Mouse (Mus musculus) spleen, adult 2 months (tissue): ENCODE data around the gene Lrig2. TPM values are rescaled to one million over a fixed set of nuclear protein-coding genes. Genes with fewer than 3 reads are reported as not detected.

Source experiments
- DNase-seq, 2 experiments: peaks; one replicate each; pipeline versions ENCODE4 v3.0.0 to v3.0.0-alpha.2; 2012 to 2021; ENCODE audit warnings: low spot score in 2 of 2, low read depth in 1 of 2
- H3K27ac ChIP-seq: fragments of 200-500 bp; 2 replicates; pipeline ENCODE4 v1.5.1; 2012; ENCODE audit warnings: low read length, inconsistent platforms; ENCODE audit not compliant: insufficient read depth
- H3K27me3 ChIP-seq: fragments of 200-500 bp; 2 replicates; pipeline ENCODE4 v1.6.1; 2012; ENCODE audit warnings: mild to moderate bottlenecking, moderate library complexity, low read length, inconsistent platforms; ENCODE audit not compliant: control insufficient read depth, insufficient read depth
- H3K36me3 ChIP-seq: fragments of 200-500 bp; 2 replicates; pipeline ENCODE4 v1.6.1; 2012; ENCODE audit warnings: mild to moderate bottlenecking, low read length, inconsistent platforms; ENCODE audit not compliant: control insufficient read depth, insufficient read depth
- H3K4me1 ChIP-seq: fragments of 200-500 bp; 2 replicates; pipeline ENCODE4 v1.6.1; 2011; ENCODE audit warnings: inconsistent platforms; ENCODE audit not compliant: control insufficient read depth, insufficient read depth, insufficient read length
- H3K4me3 ChIP-seq: fragments of 200-500 bp; 2 replicates; pipeline ENCODE4 v1.5.1; 2011; ENCODE audit warnings: mild to moderate bottlenecking, inconsistent platforms; ENCODE audit not compliant: insufficient read depth, insufficient read length; ENCODE audit errors: extremely low read depth
- CTCF ChIP-seq: fragments of 200-500 bp; IDR thresholded peaks from 2 replicates; pipeline ENCODE4 v1.5.1; 2011; ENCODE audit warnings: mild to moderate bottlenecking, inconsistent platforms; ENCODE audit not compliant: insufficient read depth, insufficient read length, insufficient replicate concordance; ENCODE audit errors: extremely low read depth
- POLR2A ChIP-seq: fragments of 200-500 bp; IDR thresholded peaks from 2 replicates; pipeline ENCODE4 v1.6.1; 2011; ENCODE audit warnings: low read depth, low read length, inconsistent platforms
- WGBS: fragments of 180-500 bp; shearing (Covaris S2); methylation state at CpG from one replicate; pipeline ENCODE4 v1.1.7; 2018; 5-methylcytosine and 5-hydroxymethylcytosine counted together
- polyA plus RNA-seq: library from polyadenylated mRNA; depleted of rRNA; stranded (reverse); fragments of >200 nt; gene quantifications from 2 replicates; pipeline ENCODE4 v1.2.3, GENCODE M21; 2012

Lrig2 gene
- polyA plus RNA-seq, 1 experiment, result 6.0 TPM

DNA sequence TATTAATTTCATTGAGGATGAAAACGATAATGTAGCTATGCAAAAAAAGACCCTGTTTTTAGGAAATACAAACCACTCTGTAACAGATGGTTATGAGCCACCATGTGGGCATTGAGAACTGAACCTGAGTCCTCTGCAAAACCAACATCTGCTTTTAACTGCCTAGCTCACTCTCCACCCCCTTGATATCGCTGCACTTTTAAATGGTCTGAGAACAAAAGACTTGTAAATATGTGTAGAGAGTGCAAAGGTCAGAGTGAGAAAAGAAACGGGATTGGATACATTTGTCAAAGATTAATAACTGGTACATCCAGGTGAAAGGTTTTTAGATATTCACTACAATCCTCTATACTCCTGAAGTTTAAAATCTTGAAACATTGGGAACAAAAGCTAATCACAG, 42.3 kb downstream of the Lrig2 start:
- H3K4me3 ChIP-seq, result no peak overlapping the region
- no peak overlapping the region for H3K27ac ChIP-seq
- DNase-seq, result no peak
- H3K27me3 ChIP-seq, result no peaks in the 10 kb centered on the region
- peaks cover 16% of the 10 kb centered on the region for H3K36me3 ChIP-seq
- TF ChIP-seq CTCF (no peak), POLR2A (no peak)
- H3K4me1 ChIP-seq, result no peaks in the 10 kb centered on the region
- 87% methylated on average over 3 of the region's 3 CpGs for WGBS

DNA sequence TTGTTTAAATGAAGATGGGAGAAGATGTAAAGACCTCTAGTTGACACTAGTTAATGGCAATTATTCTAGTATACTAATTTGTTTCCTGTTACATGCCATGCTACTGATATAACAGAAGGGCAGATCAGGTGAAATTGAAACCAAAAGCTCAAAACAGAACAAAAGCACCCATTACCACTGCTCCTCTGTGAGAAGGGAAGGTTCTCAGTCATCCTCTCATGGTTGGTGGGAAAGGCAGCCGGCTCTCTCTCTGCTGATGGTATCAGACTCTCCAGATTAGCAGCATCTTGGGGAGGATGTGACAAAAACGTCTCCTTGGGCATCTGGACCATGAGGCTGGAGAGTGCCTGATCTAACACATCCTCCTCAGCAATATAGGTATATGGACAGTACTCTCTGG, 50.5 kb downstream of the Lrig2 start:
- no peak for DNase-seq
- 64% methylated on average over 2 of the region's 2 CpGs for WGBS
- TF ChIP-seq CTCF (no peak), POLR2A (no peak)
- Histone ChIP-seq H3K4me1 (no peaks in the 10 kb centered on the region), H3K27me3 (no peaks in the 10 kb centered on the region), H3K4me3 (no peak overlapping the region), H3K27ac (no peak overlapping the region), H3K36me3 (peaks cover 50% of the 10 kb centered on the region)

DNA sequence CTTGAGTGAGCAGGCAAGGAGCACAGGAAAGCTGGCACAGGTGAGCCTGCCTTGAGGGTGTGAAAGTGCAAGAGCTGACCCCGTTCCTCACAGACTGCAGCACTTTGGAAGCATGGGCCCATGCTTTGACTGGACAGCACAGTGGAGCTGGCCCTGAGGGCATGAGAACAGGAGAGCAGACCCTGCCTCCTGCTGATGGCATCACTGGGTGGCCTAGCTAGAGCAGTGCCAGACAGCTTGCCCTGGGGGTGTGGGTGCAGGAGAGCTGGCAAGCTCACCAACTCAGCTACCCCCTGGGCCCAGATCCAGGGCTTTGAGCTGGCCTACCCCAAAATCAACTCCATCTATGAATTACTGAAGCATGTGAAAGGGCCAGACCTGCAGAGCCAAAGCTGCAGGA, 53.1 kb downstream of the Lrig2 start:
- no peak overlapping the region for H3K4me3 ChIP-seq
- WGBS, result 94% methylated on average over 1 of the region's 1 CpGs
- H3K36me3 ChIP-seq, result peaks cover 45% of the 10 kb centered on the region
- no peak for TF ChIP-seq CTCF
- no peak for TF ChIP-seq POLR2A
- no peak for DNase-seq
- H3K4me1 ChIP-seq, result no peaks in the 10 kb centered on the region
- no peak overlapping the region for H3K27ac ChIP-seq
- H3K27me3 ChIP-seq, result no peaks in the 10 kb centered on the region

DNA sequence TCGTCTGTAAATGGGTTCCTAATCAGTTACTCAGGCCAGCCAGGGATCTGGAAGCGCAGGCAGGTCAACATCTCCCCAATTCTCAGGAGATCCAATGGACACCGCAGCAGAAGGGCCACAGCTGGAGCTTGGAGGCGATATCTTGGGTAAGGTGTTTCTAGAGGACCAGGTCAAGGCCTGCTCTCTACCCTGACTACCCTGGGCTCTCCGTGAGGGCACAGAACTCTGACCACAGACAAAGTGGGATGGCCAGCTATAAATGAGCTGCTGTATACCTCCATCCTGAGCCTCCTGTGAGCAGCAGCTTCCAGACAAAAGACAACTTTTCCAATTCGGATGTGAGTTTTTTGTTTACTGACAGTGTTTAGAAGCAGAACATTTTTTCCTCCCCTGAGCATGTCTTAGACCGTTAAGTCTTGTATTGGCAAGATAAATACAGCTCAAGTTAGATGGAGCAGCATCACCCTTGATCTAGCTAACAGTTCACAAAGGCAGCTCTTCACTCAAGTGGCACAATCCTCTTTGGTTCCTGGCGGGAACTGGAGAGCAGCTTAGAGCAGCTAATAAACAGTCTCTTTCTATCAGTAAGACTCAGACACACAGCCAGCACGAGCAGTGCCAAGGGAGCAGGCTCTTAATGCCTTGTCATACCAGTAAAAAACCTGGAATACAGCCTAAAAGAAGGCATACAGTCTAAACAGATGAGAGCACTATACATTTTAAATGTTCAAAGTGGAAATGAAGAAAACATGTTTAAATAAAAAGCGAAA, 56.0 kb downstream of the Lrig2 start:
- Histone ChIP-seq H3K36me3 (peaks cover 29% of the 10 kb centered on the region), H3K27me3 (no peaks in the 10 kb centered on the region), H3K27ac (no peak overlapping the region), H3K4me1 (no peaks in the 10 kb centered on the region), H3K4me3 (no peak overlapping the region)
- DNase-seq, result no peak
- TF ChIP-seq POLR2A, result no peak
- TF ChIP-seq CTCF, result no peak
- 91% methylated on average over 10 of the region's 10 CpGs for WGBS

DNA sequence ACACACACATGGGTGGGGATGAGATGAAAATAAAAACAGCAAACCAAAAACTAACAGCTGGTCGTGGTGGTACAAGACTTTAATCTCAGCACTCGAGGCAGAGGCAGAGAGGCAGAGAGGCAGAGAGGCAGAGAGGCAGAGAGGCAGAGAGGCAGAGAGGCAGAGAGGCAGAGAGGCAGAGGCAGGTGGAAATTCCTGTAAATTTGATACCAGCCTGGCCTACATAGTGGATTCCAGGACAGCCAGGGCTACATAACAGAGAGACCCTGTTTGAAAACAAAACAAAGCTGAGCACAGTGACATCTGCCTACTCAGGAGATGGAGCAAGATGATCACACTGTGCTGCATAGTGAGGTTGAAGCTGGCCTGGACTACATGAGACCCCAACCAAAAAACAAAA, 64.5 kb downstream of the Lrig2 start:
- H3K36me3 ChIP-seq, result no peaks in the 10 kb centered on the region
- H3K27me3 ChIP-seq, result no peaks in the 10 kb centered on the region
- no peak for DNase-seq
- H3K4me1 ChIP-seq, result no peaks in the 10 kb centered on the region
- no peak overlapping the region for H3K4me3 ChIP-seq
- WGBS, result 66% methylated on average over 2 of the region's 2 CpGs
- H3K27ac ChIP-seq, result no peak overlapping the region
- no peak for TF ChIP-seq CTCF
- no peak for TF ChIP-seq POLR2A

DNA sequence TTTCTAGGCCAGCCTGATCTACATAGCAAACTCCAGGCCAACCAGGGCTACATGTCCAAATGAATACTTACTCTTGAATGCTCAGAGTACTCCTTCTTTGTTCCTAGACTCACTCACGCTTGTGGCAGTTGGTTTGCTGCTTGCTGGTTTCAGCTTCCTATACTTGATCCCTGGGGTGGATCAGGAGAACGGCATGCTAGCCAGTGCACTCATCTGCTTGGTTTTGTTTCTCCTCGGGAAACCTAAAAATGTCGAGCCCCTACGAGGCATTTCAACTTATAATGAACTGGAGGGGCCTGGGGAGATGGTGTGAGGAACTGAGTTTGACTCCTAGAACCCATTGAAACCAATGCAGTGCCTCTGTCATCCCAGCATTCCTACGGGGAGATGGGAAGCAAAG, 65.0 kb downstream of the Lrig2 start:
- Histone ChIP-seq H3K4me3 (no peak overlapping the region), H3K4me1 (no peaks in the 10 kb centered on the region; the same call in 1 of the 2 replicates), H3K27ac (no peak overlapping the region), H3K27me3 (no peaks in the 10 kb centered on the region), H3K36me3 (no peaks in the 10 kb centered on the region)
- TF ChIP-seq CTCF, result no peak
- TF ChIP-seq POLR2A, result no peak
- WGBS, result 89% methylated on average over 6 of the region's 6 CpGs
- DNase-seq, result no peak

DNA sequence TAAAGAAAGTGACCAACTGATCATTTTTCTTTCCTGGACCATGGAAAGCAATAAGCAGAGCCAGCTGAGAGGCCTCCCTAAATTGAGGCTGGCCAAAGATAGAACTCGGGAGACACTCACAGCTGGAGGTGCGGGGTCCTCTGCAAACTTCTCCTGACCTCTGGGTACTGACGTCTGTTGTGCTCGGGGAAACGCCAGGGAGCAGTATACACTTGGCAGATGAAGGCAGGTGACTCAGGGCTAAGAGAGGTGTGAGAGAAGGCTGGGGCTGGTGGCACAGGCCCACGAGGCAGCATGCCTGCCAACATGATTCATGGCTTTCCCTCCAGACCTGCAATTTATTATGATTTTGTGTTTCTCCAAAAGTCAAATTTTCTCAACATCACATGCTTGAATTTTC, 66.1 kb downstream of the Lrig2 start:
- Histone ChIP-seq H3K27ac (no peak overlapping the region), H3K4me3 (no peak overlapping the region), H3K27me3 (no peaks in the 10 kb centered on the region), H3K4me1 (no peaks in the 10 kb centered on the region; the same call in 1 of the 2 replicates), H3K36me3 (no peaks in the 10 kb centered on the region)
- no peak for TF ChIP-seq CTCF
- no peak for DNase-seq
- 67% methylated on average over 6 of the region's 6 CpGs for WGBS
